In the genomic region with DNA sequence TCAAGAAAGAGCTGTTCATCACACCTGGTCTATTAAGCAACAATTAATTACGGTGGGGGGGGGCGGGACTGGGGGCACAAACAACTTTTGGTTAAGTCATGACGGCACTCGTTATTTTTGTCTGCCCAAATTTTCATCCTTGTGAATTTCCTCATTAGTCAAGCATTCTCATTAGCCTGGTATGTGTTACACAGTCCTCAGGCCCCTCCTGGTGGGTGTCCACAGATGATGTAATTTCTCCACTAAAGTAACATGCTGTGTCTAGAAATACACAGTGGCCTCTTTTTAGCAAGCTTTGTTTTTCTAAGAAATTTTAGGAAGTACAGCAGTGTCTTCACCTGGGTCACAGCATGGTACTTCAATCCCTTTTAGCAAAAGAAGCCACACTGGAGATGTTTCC, we compare ENCODE assay signal across 23 mouse cellular contexts.
DNase-seq lines count a peak whose midpoint lies in the region; ATAC-seq and TF ChIP-seq lines count a peak whose summit lies in the region.
"Had no signal": no experiment of that assay in that cellular context is flagged by ENCODE, and none has a peak within 500 bp of the region (broad histone marks: within the 10 kb centered on the region; RNA-seq: fewer than 3 reads in every experiment).

No protein-coding gene starts in this region.

- H3K4me2 ChIP-seq in forebrain, embryonic 11.5 days (ENCODE audit: low read depth, low read length, severe bottlenecking) = no peak overlapping the region
- no peak overlapping the region for H3K4me2 ChIP-seq in forebrain, embryonic 16.5 days (ENCODE audit: low read length)
- no peak overlapping the region for H3K4me2 ChIP-seq in midbrain, postnatal 0 days (ENCODE audit: low read depth, low read length, poor library complexity, severe bottlenecking)
- H3K4me2 ChIP-seq: heart, embryonic 11.5 days; heart, embryonic 15.5 days; hindbrain, embryonic 14.5 days; intestine, embryonic 15.5 days had no signal

- TF ChIP-seq POLR2A in brain, embryonic 14.5 days (IDR thresholded peaks at IDR 0.05; ENCODE audit: borderline replicate concordance, extremely low read depth, insufficient read depth, insufficient read length, poor library complexity, severe bottlenecking) = no peak

- no peaks in the 10 kb centered on the region for H3K9me3 ChIP-seq in forebrain, embryonic 11.5 days (ENCODE audit: control insufficient read depth, low read length)
- H3K9me3 ChIP-seq in forebrain, embryonic 10.5 days = no peaks in the 10 kb centered on the region
- H3K9me3 ChIP-seq in forebrain, embryonic 16.5 days (ENCODE audit: control insufficient read depth, low read length) = no peaks in the 10 kb centered on the region
- no peaks in the 10 kb centered on the region for H3K9me3 ChIP-seq in midbrain, postnatal 0 days (ENCODE audit: low read length)
- H3K9me3 ChIP-seq: embryonic facial prominence, embryonic 10.5 days; heart, embryonic 15.5 days; hindbrain, embryonic 10.5 days; intestine, embryonic 15.5 days had no signal

- no peak for TF ChIP-seq CTCF in brain, embryonic 14.5 days (IDR thresholded peaks at IDR 0.05; ENCODE audit: borderline replicate concordance, extremely low read depth, insufficient read depth, insufficient read length)
- TF ChIP-seq CTCF in midbrain, postnatal 0 days (IDR thresholded peaks at IDR 0.05) = no peak

- no peaks in the 10 kb centered on the region for H3K36me3 ChIP-seq in forebrain, embryonic 11.5 days (ENCODE audit: control insufficient read depth, insufficient read depth, low read length)
- no peaks in the 10 kb centered on the region for H3K36me3 ChIP-seq in forebrain, embryonic 10.5 days (replicated peaks)
- no peaks in the 10 kb centered on the region for H3K36me3 ChIP-seq in forebrain, embryonic 16.5 days (ENCODE audit: control insufficient read depth, insufficient read depth)
- H3K36me3 ChIP-seq in midbrain, postnatal 0 days (ENCODE audit: insufficient read depth, low read length) = no peaks in the 10 kb centered on the region
- H3K36me3 ChIP-seq: embryonic facial prominence, embryonic 10.5 days; heart, embryonic 15.5 days; hindbrain, embryonic 10.5 days; intestine, embryonic 15.5 days had no signal

- peak; percentile 83 for ATAC-seq in forebrain, embryonic 11.5 days (replicated peaks; ENCODE audit: low FRiP score)
- ATAC-seq in forebrain, embryonic 16.5 days = peak; percentile 73
- ATAC-seq in midbrain, postnatal 0 days (ENCODE audit: low FRiP score) = no peak
- ATAC-seq in CD4-positive, CD25-positive, alpha-beta regulatory T cell, adult 4 months = no peak
- ATAC-seq: intestine, embryonic 15.5 days had no signal

- H3K4me3 ChIP-seq in forebrain, embryonic 11.5 days (ENCODE audit: low read depth, low read length) = no peak overlapping the region
- H3K4me3 ChIP-seq in forebrain, embryonic 10.5 days = no peak overlapping the region
- no peak overlapping the region for H3K4me3 ChIP-seq in forebrain, embryonic 16.5 days (replicated peaks; ENCODE audit: low read length)
- H3K4me3 ChIP-seq in midbrain, postnatal 0 days (ENCODE audit: low read depth, low read length) = no peak overlapping the region
- H3K4me3 ChIP-seq: embryonic facial prominence, embryonic 10.5 days; gastrocnemius, adult 2 months; heart, embryonic 15.5 days; hindbrain, embryonic 10.5 days; intestine, embryonic 15.5 days had no signal

- H3K9ac ChIP-seq in forebrain, embryonic 11.5 days (ENCODE audit: low read length) = no peak overlapping the region
- H3K9ac ChIP-seq in forebrain, embryonic 16.5 days (replicated peaks; ENCODE audit: low read depth, low read length) = no peak overlapping the region
- no peak overlapping the region for H3K9ac ChIP-seq in midbrain, postnatal 0 days (replicated peaks; ENCODE audit: low read length, poor library complexity, severe bottlenecking)
- H3K9ac ChIP-seq: heart, embryonic 15.5 days; hindbrain, embryonic 14.5 days; intestine, embryonic 15.5 days had no signal

- WGBS in forebrain, embryonic 11.5 days = 57% methylated on average over 4 of the region's 4 CpGs
- 80% methylated on average over 4 of the region's 4 CpGs for WGBS in forebrain, embryonic 10.5 days
- WGBS in forebrain, embryonic 16.5 days = 22% methylated on average over 4 of the region's 4 CpGs
- 92% methylated on average over 4 of the region's 4 CpGs for WGBS in midbrain, postnatal 0 days

- no peaks in the 10 kb centered on the region for H3K27me3 ChIP-seq in forebrain, embryonic 11.5 days (ENCODE audit: control insufficient read depth, insufficient read depth, low read length)
- H3K27me3 ChIP-seq in forebrain, embryonic 10.5 days (ENCODE audit: poor library complexity, severe bottlenecking) = no peaks in the 10 kb centered on the region
- H3K27me3 ChIP-seq in forebrain, embryonic 16.5 days (replicated peaks; ENCODE audit: control insufficient read depth, insufficient read depth, low read length) = no peaks in the 10 kb centered on the region
- H3K27me3 ChIP-seq in midbrain, postnatal 0 days (ENCODE audit: insufficient read depth, low read length) = no peaks in the 10 kb centered on the region
- H3K27me3 ChIP-seq: heart, embryonic 15.5 days; intestine, embryonic 15.5 days had no signal

- no peak for DNase-seq in forebrain, embryonic 11.5 days (ENCODE audit: low spot score)
- no peak for DNase-seq in forebrain, embryonic 10.5 days (ENCODE audit: extremely low spot score, low spot score)
- DNase-seq in brain, embryonic 14.5 days (ENCODE audit: low read depth) = peak; percentile 69
- DNase-seq in midbrain, postnatal 0 days (ENCODE audit: low spot score) = no peak
- no peak for DNase-seq in heart, adult 11 months
- DNase-seq: adrenal gland, adult 2 months; adrenal gland, postnatal 25 days; B cell, adult 2 months; cerebellum, adult 2 months; cerebellum, postnatal 10 days; gastrocnemius, adult 2 months; gastrocnemius, postnatal 25 days; heart, adult 18-20 months; heart, postnatal 14 days; kidney, adult 18-20 months had no signal

- H3K27ac ChIP-seq in forebrain, embryonic 11.5 days (ENCODE audit: low read depth, low read length) = no peak overlapping the region
- no peak overlapping the region for H3K27ac ChIP-seq in forebrain, embryonic 10.5 days
- no peak overlapping the region for H3K27ac ChIP-seq in forebrain, embryonic 16.5 days (ENCODE audit: low read length)
- H3K27ac ChIP-seq in midbrain, postnatal 0 days (ENCODE audit: low read depth, low read length) = no peak overlapping the region
- H3K27ac ChIP-seq: embryonic facial prominence, embryonic 10.5 days; gastrocnemius, adult 2 months; heart, embryonic 15.5 days; hindbrain, embryonic 10.5 days; hindbrain, embryonic 14.5 days; intestine, embryonic 15.5 days had no signal

- H3K4me1 ChIP-seq in forebrain, embryonic 11.5 days (replicated peaks; ENCODE audit: control insufficient read depth, insufficient read depth, low read length) = no peaks in the 10 kb centered on the region
- H3K4me1 ChIP-seq in forebrain, embryonic 10.5 days = 0 out of 2 replicates have a peak, but pooled peaks cover 4% of the 10 kb centered on the region
- H3K4me1 ChIP-seq in forebrain, embryonic 16.5 days (replicated peaks; ENCODE audit: control insufficient read depth, insufficient read depth, low read length) = no peaks in the 10 kb centered on the region
- no peaks in the 10 kb centered on the region for H3K4me1 ChIP-seq in midbrain, postnatal 0 days (ENCODE audit: insufficient read depth, low read length)
- H3K4me1 ChIP-seq: embryonic facial prominence, embryonic 10.5 days; heart, embryonic 15.5 days; hindbrain, embryonic 10.5 days; intestine, embryonic 15.5 days had no signal

Comparison
In these comparisons a context has a peak if more than half of its experiments do, and no peak if none do; other contexts are left out.
1. ATAC-seq: peak in forebrain, embryonic 11.5 days (single experiment) and forebrain, embryonic 16.5 days (single experiment); none in midbrain, postnatal 0 days (single experiment) and CD4-positive, CD25-positive, alpha-beta regulatory T cell, adult 4 months (single experiment).